Mouse (Mus musculus): ENCODE measurements around the gene Ccdc170. TPM values are rescaled to one million over a fixed set of nuclear protein-coding genes. Genes with fewer than 3 reads are reported as not detected.
"Not testable (repeated sequence)": the region's sequence is repeated elsewhere in the genome, so short reads cannot be mapped to it uniquely, and the experiment has no call there.

Ccdc170 gene
- not detected for polyA plus RNA-seq (2017; shearing (Covaris generic))

DNA sequence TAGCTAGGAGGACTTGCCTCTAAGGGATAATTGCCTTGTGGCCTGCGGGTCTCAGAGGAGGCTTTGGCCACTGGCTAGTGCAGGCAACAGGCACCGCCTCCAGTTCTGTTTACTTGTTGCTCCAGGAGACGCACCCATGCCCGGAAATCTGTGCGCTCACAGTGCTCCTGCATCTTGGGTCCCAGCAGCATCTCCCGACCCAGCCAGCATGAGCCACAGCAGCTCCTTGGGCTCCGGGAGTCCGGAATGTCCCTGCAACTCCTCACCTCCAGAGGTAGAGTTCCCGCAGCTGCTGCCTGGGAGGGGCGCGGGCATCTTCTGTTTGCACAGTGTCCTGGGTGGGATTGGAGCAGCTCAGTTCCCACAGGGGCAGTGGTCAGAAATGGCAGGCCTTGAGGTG is at the start of gene Ccdc170:
Gene Ccdc170 (plus strand): TSS at position 148 of the 400 bp plus-strand sequence.
- ATAC-seq, result no peak

DNA sequence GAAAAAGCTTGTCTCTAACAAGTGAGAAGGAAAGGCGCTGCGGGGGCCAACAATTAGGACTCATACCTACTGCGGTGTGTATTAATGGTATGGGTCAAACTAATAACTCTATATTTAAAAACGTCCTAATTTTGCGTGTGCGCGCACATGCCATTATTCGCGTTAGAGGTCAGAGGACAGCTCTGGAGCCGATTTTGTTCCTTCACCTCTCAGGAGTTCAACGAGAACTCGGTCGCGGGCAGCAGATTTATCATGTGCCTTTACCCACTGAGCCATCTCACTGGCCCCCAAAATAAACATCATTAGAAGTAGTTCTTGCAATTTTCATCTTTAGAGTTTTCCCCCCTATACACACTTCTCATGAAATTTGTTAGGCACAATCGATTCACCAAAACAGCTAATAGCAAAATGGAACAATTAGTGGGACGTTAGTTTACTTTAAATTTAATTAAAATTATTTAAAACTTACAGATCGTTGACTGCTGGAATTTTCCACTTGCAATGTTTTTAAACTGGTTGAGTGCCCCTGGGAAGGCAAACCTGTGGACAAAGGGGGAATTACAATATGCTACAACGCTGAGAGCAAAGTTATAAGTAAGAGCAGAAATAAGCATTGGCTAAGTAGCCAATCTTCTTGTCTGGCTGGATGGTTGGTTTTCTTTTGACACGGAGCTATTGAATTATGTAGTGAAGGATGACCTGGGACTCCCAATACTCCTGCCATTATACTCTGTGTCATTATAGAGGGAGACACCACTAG is 49.1 kb upstream of the Ccdc170 start:
- ATAC-seq, result no peak

DNA sequence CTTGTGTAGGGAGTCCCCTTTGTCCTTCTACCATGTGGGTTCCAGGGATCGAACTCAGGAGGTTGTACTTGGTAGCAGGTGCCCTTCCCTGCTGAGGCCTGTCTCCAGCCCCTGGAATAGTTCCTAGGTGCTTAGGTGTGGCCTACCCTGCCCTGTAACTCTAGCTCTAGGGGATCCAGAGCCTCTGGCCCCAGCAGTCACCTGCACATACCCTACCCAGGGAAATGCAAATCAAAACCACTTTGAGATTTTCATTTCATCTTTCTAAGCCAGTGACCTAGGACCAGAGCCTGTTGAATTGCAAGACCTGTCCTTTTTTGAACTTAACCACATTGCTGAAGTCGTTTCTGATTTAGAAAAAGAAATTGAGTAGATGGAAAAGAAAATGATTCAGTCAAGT is 48.4 kb upstream of the Ccdc170 start:
- not testable (repeated sequence) for ATAC-seq

DNA sequence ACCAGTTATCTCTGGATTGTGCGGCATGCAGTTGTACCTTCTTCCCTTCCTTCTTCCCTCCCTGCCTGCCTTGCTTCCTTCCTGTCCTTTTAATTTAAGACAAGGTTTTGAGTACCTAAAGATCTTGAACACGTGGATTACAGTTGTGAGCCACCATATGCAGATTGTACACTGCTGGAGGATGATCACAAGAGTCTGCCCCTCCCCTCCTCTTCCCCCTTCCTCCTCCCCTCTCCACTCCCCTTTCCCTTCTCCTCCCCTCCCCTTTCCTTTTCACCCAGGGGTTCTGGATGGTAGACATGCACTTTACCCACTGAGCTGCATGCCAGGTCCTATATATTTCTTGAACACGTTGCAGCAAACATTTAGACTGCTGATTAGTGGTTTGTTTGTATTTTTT is 46.9 kb upstream of the Ccdc170 start:
- no peak for ATAC-seq

DNA sequence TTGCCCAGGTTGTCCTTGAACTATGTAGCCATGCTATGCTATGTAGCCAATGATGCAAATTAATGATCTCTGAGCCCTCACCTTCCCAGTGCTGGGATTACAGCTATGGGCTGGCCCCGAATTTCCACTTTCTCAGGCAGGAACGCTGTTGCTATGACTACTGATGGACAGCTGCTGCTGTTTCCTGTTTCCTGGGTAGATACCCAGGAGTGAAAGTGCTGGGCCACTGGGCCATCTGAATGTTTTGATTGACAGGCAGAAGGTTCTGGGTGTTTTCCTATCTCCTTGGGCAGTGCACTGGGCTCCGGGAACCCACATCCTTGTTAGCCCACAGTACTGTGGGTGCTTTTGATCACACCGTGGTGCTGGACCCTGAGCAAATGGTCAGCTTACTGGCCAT is 25.9 kb upstream of the Ccdc170 start:
- peak; percentile 59 for ATAC-seq

DNA sequence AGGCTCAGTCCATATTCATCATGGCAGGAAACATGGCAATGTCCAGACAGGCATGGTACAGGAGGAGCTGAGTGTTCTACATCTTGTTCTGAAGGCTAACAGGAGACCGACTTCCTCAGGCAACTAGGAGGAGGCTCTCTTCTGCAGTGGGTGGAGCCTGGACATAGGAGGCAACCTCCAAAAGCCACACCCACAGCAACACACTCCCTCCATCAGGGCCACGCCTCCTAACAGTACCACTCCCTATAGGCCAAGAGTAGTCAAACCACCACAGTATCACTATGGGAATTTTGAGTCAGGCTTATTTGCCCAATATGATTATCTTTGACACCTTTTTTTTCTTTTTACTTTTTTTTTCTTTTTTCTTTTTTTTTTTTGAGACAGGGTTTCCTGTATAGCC is 22.1 kb upstream of the Ccdc170 start:
- no peak for ATAC-seq

DNA sequence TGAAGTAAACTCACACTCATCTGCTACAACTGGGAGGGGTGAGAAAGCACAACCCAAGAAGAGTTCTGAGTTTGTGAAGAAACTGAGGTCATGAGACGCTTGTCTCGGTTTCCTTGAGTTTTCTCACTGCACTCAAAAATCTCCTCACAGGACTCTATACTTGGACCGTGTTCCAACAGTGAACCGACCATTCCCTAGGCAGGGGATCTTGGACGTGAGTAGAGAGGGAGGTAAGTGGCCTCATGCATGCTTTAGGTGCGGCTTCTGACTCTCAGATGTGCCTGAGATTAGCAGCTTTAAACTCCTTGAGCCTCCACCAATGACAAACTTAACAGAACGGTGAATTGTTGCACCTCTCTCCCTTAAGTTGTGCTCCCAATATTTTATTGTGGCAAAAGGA is 16.5 kb upstream of the Ccdc170 start:
- no peak for ATAC-seq

DNA sequence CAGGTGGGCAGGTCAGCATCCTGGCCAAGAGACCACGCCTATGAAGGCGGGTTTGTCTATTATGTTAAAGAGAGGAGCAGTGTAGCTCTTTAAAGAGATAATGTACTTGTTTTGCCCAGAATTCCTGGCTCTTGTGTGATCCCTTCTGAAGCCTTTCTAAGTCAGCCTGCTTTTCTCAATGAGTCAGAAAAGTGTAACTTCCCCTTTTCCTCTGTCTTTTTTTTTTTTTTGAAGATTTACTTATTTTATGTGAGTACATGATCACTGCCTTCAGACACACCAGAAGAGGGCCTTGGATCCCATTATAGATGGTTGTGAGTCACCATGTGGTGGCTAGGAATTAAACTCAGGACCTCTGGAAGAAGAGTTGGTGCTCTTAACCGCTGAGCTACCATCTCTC is 12.9 kb upstream of the Ccdc170 start:
- ATAC-seq, result no peak

DNA sequence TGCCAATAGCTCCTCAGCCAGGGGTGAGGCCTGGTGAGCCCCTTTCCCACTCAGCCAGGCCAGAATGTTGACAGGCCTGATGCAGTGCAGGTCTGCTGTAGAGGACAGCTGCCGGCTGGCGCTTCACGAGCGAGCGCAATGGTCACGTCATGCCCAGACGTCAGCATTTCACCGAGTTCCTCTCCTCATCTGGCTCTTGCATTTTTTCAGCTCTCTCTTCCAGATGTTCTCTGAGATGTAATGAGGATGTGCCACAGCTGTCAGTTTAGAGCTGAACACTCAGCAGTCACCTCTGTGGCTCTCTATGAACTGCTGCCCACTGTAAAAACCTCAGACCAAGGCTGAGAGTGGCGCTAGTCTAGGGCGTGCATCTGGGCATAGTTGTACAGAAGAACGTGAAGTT is 8.7 kb upstream of the Ccdc170 start:
- ATAC-seq, result no peak

DNA sequence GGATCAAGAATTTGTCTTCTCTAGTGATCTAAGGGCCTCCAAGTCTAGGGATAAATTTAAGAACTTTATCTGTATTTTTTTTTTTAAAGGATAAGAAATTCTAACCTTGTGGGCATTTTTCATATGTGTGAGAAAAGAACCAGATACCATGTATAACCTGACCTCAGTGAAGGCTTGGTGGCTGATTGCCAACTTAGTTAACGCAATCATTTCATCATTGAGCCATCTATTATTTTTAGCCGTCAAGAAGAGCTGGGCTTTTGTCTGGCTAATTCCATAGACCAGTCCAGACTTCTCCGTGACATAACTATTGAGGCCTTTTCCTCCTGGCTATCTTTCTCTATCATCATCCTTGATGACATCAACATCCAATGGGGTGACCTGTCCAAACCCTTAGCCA is 6.9 kb upstream of the Ccdc170 start:
- no peak for ATAC-seq

DNA sequence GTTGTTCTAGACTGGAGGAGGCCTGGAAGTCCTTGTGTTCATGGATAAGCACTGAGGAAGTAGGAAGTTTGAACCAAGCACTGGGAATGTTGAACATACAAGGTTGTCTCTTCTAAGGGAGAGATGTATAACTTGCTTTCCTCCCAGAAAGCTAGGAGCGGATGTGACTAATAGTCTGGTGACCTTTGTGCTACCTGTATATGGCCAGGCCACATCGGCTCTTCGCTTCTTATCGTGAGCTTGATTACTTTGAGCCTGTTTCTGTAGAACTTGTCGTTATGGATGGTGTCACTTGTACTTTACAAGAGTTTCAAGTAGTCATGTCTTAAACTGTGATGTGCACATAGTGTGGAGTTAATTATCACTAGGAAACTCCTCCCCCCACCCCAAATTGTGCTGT is 5.7 kb upstream of the Ccdc170 start:
- no peak for ATAC-seq

DNA sequence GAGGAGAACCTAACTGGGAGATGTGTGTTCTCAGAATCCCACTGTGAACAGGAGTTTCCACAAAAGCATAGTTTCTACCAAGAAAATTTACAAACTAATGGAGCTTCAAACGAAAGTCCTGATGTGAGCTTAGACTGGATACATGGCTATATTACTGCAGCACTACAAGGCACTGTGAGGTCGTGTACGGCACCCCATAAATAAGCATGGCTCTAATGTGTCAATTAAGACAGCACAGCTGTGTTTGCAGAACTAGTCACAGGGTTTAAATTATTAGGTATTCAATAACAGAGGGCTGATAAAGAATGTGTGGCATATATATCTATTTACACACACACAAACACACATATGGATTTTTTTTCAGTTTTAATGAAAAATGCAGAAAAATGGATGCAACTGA is 1.4 kb upstream of the Ccdc170 start:
- no peak for ATAC-seq

DNA sequence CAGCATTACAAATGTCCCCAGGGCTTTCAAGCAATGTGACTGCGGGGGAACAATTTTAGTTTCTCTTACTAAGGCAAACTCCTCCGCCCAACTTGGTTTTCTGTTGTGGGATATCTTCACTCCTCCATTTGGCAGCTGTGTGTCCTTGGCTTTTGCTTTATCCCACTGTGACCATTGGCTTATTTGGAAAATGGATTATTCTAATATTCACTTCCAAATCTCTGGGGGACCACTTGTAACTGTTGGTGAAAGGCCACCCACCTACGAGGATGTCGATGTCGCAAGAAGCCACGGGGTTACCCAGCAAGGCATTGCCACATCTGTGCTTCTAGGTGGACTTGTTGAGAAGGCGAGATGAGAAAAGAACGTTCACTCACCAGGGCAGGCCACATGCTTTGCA is 607 bp upstream of the Ccdc170 start:
- no peak for ATAC-seq

DNA sequence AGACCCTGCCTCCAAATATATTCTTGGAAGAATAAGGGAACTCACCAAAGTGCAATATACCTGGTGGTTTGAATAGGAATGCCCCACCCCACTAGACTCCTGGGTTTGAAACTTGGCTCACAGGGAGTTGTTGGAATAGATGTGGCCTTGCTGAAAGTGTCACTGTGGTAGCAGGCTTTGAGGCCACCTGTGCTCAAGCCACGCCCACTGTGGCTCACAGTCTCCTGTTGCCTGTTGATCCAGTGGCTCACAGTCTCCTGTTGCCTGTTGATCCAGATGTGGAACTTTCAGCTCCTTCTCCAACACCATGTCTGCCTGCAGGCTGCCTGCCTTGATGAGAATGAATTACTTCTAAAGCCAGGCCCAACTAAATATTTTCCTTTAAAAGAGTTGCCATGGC is 1.5 kb downstream of the Ccdc170 start:
- no peak for ATAC-seq

DNA sequence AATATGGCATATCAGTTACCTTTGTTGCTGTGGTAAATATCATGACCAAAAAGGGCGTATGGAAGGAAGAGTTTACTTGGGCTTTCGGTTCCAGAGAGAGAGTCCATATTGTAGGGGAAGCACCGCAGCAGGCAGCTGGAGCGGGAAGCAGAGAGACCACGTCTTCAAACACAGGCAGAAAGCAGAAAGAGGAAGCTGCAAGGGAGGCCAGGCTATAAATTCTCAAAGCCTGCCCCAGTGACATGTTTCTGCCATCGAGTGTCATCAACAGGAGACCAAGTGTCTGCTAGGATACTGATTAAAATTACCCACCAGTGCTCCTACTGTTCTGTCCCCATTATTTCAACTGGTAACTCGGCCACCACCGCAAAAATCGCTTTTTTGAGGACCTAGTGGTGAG is 2.7 kb downstream of the Ccdc170 start:
- ATAC-seq, result no peak

DNA sequence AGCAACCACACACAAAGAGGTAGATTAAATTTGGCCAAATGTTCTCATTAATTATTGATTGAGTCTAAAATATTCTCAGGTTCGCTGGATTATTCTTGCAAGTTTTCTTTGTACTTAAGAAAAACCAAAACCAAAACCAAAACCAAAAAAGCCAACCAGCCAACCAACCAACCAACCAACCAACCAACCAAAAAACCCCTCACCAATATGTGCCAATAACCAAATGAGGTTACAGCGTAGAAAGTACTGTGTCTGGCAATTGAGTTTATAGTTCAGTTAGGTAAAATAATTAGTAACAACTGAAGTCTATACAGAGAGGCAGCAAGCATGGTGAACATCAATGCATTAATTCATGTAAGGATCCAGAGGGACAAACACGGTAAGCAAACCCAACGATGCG is 7.6 kb downstream of the Ccdc170 start:
- no peak for ATAC-seq

DNA sequence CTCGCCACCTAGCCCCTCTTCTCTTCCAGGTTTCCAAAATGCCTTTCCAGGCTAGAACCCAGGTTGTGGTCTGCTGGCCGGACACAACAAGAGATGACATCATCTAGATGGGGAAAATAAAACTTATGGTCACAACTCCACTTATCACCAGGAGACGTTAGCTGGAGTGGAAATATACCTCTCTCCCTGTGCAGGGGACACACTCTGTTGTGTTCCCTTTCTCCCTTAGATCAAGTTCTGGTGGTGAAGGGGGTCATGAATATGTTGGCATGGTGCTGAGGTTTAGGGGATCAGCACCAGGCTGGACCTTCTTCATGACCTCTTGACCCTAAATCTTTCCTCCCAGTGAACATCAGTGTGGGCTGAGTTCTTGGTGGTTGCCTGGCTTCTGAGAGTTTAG is 9.0 kb downstream of the Ccdc170 start:
- no peak for ATAC-seq

DNA sequence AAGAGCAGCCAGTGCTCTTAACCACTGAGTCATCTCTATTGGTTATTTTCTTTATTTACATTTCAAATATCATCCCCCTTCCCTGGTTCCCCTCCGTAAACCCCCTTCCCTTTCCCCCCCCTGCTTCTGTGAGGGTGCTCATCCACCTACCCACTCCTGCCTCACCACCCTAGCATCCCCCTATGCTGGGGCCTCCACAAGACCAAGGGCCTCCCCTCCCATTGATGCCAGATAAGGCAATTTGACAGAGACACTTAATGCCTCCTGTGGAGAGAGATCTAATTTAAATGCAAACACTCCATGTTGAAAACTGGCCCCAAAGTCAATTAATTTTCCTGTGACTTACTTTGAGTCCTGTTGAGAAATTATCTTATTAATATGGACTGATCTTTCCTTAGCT is 9.7 kb downstream of the Ccdc170 start:
- no peak for ATAC-seq

DNA sequence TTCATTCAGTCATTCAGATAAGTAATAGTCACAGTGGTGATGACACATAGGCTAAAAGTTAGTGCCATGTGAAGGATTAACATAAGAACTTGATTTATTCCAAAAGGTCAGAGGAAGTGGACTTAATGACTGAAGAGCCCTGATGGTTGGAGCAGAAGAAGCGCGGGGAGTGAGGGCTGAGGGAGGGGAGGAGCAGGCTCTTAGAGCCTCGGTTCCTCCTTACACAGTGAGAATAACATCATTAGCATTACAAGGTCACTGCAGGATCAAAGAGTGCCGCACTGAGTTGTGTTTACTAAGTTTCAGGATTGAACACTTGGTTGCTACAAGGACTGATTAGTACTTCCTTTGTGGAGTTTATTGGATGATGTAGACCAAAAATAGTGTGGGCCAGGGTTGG is 10.6 kb downstream of the Ccdc170 start:
- no peak for ATAC-seq

DNA sequence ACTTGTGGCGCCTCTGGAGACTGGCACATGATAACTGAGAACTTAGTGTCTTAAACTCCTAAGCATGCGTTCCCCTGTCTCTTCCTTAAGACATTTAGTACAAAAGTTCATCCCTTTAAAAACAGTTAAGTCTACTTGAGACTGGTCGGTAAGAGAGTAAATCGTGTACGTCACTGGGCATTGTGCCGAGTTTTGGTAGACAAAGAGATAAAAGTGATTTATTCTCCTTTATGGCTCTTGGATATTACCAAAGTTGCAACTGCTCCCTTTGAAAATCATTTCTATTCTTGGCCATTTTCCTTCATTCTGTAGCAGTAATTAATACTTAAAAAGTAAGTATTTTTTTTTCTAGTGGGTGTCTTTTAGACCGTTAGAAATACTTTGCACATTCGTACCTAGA is 20.9 kb downstream of the Ccdc170 start:
- ATAC-seq, result no peak

DNA sequence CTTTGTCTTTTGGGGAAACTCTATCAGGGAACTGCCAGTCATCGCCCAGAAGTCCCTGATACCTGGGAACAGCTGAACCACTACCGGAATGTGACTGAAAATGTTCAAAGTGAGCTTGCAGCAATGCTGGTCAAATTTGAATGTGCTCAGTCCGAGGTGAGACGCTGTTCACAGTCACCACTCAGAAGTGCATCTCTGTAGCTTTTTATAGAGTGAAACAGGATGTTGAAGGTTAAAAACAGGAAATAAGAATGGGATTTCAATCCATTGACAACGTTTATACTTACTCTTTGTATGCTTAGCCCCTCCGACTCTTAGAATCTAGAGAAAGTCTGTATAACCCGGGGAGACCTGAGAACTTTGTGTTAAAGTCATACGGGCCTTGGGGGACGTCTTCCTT is 30.4 kb downstream of the Ccdc170 start:
- ATAC-seq, result peak; percentile 54

DNA sequence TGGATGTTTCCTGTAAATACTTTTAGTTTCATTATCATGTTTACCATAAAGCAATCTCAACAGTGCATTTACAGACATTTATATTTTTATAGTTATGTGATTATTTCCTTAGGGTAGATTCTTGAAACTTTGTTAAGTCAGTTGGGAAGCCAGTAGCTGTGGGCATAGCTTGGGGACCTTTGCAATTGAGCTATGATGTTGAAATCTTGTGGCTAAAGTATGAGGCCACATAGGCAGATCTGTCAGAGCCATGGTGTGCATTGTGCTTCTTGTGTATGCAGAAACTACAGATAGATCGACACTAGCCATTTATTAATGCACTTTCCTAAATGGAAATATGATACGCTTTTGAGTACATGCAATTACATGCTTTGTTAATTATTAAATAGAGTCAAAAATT is 35.3 kb downstream of the Ccdc170 start:
- no peak for ATAC-seq

DNA sequence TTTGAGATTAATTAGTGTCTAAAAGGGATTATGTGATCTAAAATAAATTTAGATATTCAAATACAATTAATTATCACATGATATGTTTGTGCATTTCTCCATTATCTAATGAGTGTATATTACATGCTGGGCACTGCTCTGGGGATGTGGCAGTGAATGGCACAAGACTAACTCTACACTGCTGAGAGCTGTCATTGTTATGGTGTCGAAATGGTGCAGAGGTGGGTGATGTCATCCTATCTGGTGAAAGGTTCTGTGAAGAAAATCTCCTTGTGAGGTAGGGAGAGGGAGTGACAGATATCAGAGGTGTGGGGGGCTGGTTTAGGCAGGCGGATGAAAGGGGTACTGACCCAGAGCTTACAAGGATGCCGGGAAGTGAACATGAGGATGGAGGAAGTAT is 37.3 kb downstream of the Ccdc170 start:
- ATAC-seq, result no peak

DNA sequence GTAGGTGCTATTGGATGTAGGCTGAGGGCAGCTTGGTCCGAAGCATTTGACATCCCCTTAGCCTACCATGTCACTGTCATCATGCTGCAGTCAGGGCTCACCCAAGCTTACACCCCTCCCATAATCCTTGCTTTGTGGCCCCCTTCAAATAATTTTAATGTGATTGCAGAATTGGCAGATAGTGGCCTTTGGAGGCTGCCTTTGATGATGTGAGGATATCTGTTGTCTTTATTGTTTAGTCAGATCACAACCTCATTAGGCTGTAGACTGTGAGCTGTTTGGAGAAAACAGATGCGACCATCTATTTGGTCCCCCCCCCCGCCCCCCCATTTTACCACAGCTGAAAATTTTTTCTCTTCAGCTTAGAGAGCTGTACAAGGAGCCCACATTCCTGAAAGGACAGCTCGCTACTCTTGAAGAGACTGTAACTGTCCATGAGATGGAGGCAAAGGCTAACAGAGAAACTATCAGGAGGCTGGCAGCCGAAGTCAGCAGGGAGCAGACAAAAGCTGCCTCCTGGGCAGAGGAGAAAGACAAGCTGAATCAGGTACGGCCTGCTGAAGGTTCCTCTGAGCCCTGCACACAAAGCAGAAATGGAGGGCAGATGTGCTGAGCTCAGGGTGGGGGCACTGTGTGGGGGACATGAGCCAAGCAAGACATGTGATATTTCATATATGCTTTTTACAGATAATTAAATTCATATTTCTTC is 38.2 kb downstream of the Ccdc170 start:
- ATAC-seq, result no peak

DNA sequence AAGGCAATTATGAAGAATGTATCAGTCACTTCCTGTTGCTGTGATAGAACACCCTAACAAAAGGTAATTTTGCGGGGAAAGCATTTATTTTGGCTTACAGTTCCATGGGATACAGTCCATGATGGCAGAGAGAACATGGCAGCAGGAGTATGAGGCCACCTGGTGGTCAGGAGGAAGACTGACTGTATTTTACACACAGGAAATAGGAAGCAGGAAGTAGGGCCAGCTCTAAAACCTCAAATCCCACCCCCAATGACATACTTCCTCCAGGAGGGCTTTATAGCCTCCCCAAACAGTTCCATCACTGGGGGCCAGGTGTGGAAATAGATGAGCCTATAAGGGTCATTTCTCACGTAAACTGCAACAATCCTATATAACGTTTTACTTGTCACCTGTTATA is 39.8 kb downstream of the Ccdc170 start:
- no peak for ATAC-seq

Data from activated CD4-positive, CD25-positive, alpha-beta regulatory T cell, adult 4 months (primary cell).